Mouse (Mus musculus) MEL (cell line): Measurements from ENCODE around the gene Gtsf1l. TPM values are rescaled to one million over a fixed set of nuclear protein-coding genes. Genes with fewer than 3 reads are reported as not detected.

Source experiments
- DNase-seq: peaks from one replicate; pipeline ENCODE4 v3.0.0; 2011; ENCODE audit warnings: low read depth, low spot score
- H3K27ac ChIP-seq: 2 replicates; pipeline ENCODE4 v1.5.1; 2012; ENCODE audit warnings: low read depth, mild to moderate bottlenecking, control low read depth, low read length, moderate library complexity; ENCODE audit not compliant: control insufficient read depth
- H3K27me3 ChIP-seq, 2 experiments: fragments of 150-350 bp in 1 of 2; sonication (generic) in 1 of 2; 2 replicates each; pipeline ENCODE4 v1.6.1; 2012; ENCODE audit warnings: low read length in 2 of 2, mild to moderate bottlenecking in 2 of 2, improper control_type of control experiment in 1 of 2, moderate library complexity in 1 of 2; ENCODE audit not compliant: insufficient read depth in 2 of 2, control insufficient read depth in 1 of 2
- H3K36me3 ChIP-seq, 2 experiments: 2 replicates each; pipeline ENCODE4 v1.6.1; 2012 to 2014; ENCODE audit warnings: low read length in 2 of 2, improper control_type of control experiment in 1 of 2, inconsistent platforms in 1 of 2, mild to moderate bottlenecking in 1 of 2; ENCODE audit not compliant: insufficient read depth in 2 of 2, control insufficient read depth in 1 of 2
- H3K4me1 ChIP-seq, 2 experiments: fragments of 150-350 bp in 1 of 2; sonication (generic) in 1 of 2; 2 replicates each; pipeline ENCODE4 v1.6.1; 2012; ENCODE audit warnings: low read length in 2 of 2, improper control_type of control experiment in 1 of 2, mild to moderate bottlenecking in 1 of 2; ENCODE audit not compliant: insufficient read depth in 2 of 2, control insufficient read depth in 1 of 2
- H3K4me3 ChIP-seq, 2 experiments: fragments of 150-350 bp in 1 of 2; sonication (generic) in 1 of 2; 2 replicates each; pipeline ENCODE4 v1.5.1; 2012; ENCODE audit warnings: low read depth in 2 of 2, low read length in 2 of 2, mild to moderate bottlenecking in 2 of 2, moderate library complexity in 2 of 2, control low read depth in 1 of 2, improper control_type of control experiment in 1 of 2; ENCODE audit not compliant: control insufficient read depth in 1 of 2, insufficient read depth in 1 of 2
- H3K79me2 ChIP-seq: 2 replicates; pipeline ENCODE4 v1.6.1; 2012; ENCODE audit warnings: mild to moderate bottlenecking, low read length, moderate library complexity; ENCODE audit not compliant: control insufficient read depth, poor library complexity, insufficient read depth
- H3K9ac ChIP-seq: 2 replicates; pipeline ENCODE4 v1.6.1; 2012; ENCODE audit warnings: low read depth, mild to moderate bottlenecking, control low read depth, low read length, moderate library complexity; ENCODE audit not compliant: control insufficient read depth, poor library complexity, severe bottlenecking
- H3K9me3 ChIP-seq: fragments of 150-350 bp; sonication (generic); replicated peaks from 2 replicates; pipeline ENCODE4 v1.6.1; 2012; ENCODE audit warnings: mild to moderate bottlenecking, low read length, improper control_type of control experiment, moderate library complexity; ENCODE audit not compliant: insufficient read depth
- BHLHE40 ChIP-seq: IDR thresholded peaks from 2 replicates; pipeline ENCODE4 v1.6.1; 2012; ENCODE audit warnings: low read depth, mild to moderate bottlenecking, inconsistent platforms, low read length, improper control_type of control experiment, borderline replicate concordance
- CHD2 ChIP-seq: IDR thresholded peaks from 2 replicates; pipeline ENCODE4 v1.6.1; 2011; ENCODE audit warnings: low read length, improper control_type of control experiment
- E2F4 ChIP-seq: IDR thresholded peaks from 2 replicates; pipeline ENCODE4 v1.6.1; 2011; ENCODE audit warnings: low read depth, low read length, improper control_type of control experiment, borderline replicate concordance
- EP300 ChIP-seq, 2 experiments: IDR thresholded peaks; 2 replicates each; pipeline ENCODE4 v1.6.1; 2011; ENCODE audit warnings: improper control_type of control experiment in 2 of 2, low read length in 2 of 2, low read depth in 1 of 2, mild to moderate bottlenecking in 1 of 2
- ETS1 ChIP-seq: IDR thresholded peaks from 2 replicates; pipeline ENCODE4 v1.6.1; 2012; ENCODE audit warnings: low read depth, mild to moderate bottlenecking, inconsistent platforms, low read length, improper control_type of control experiment, moderate library complexity
- GABPA ChIP-seq: IDR thresholded peaks from 2 replicates; pipeline ENCODE4 v1.6.1; 2012; ENCODE audit warnings: low read depth, mild to moderate bottlenecking, inconsistent platforms, low read length, improper control_type of control experiment, moderate library complexity
- KAT2A ChIP-seq: conservative IDR thresholded peaks from 2 replicates; pipeline ENCODE4 v1.6.1; 2012; ENCODE audit warnings: low read depth, low read length, improper control_type of control experiment, inconsistent platforms
- MAFK ChIP-seq: IDR thresholded peaks from 2 replicates; pipeline ENCODE4 v1.6.1; 2011; ENCODE audit warnings: low read depth, mild to moderate bottlenecking, low read length, improper control_type of control experiment, borderline replicate concordance
- MAX ChIP-seq: IDR thresholded peaks from 2 replicates; pipeline ENCODE4 v1.6.1; 2011; ENCODE audit warnings: low read length, improper control_type of control experiment
- MXI1 ChIP-seq: IDR thresholded peaks from 2 replicates; pipeline ENCODE4 v1.6.1; 2011; ENCODE audit warnings: mild to moderate bottlenecking, low read depth, low read length, improper control_type of control experiment
- MYB ChIP-seq: IDR thresholded peaks from 2 replicates; pipeline ENCODE4 v1.6.1; 2011; ENCODE audit warnings: mild to moderate bottlenecking, low read depth, low read length, improper control_type of control experiment
- NRF1 ChIP-seq: IDR thresholded peaks from 2 replicates; pipeline ENCODE4 v1.6.1; 2014; ENCODE audit warnings: low read depth, mild to moderate bottlenecking, inconsistent platforms, low read length, improper control_type of control experiment, moderate library complexity; ENCODE audit not compliant: poor library complexity, insufficient read depth, severe bottlenecking
- POLR2A ChIP-seq, 2 experiments: IDR thresholded peaks; 2 replicates each; pipeline ENCODE4 v1.6.1; 2011 to 2012; ENCODE audit warnings: low read length in 2 of 2, mild to moderate bottlenecking in 2 of 2, control low read depth in 1 of 2, improper control_type of control experiment in 1 of 2, low read depth in 1 of 2, moderate library complexity in 1 of 2; ENCODE audit not compliant: control insufficient read depth in 1 of 2, insufficient read depth in 1 of 2, poor library complexity in 1 of 2
- POLR2AphosphoS2 ChIP-seq: IDR thresholded peaks from 2 replicates; pipeline ENCODE4 v1.6.1; 2011; ENCODE audit warnings: low read length, improper control_type of control experiment
- RAD21 ChIP-seq: IDR thresholded peaks from 2 replicates; pipeline ENCODE4 v1.6.1; 2011; ENCODE audit warnings: mild to moderate bottlenecking, low read depth, low read length, improper control_type of control experiment
- RCOR1 ChIP-seq: IDR thresholded peaks from 2 replicates; pipeline ENCODE4 v1.6.1; 2012; ENCODE audit warnings: low read depth, mild to moderate bottlenecking, inconsistent platforms, low read length, improper control_type of control experiment
- SIN3A ChIP-seq: IDR thresholded peaks from 2 replicates; pipeline ENCODE4 v1.6.1; 2012; ENCODE audit warnings: low read length, improper control_type of control experiment, inconsistent platforms
- TAL1 ChIP-seq: IDR thresholded peaks from 2 replicates; pipeline ENCODE4 v1.6.1; 2012; ENCODE audit warnings: mild to moderate bottlenecking, inconsistent platforms, low read length, moderate library complexity, mixed read lengths
- TBP ChIP-seq: IDR thresholded peaks from 2 replicates; pipeline ENCODE4 v1.8.0; 2011; ENCODE audit warnings: low read depth, low read length, improper control_type of control experiment
- UBTF ChIP-seq: IDR thresholded peaks from 2 replicates; pipeline ENCODE4 v1.6.1; 2012; ENCODE audit warnings: low read depth, mild to moderate bottlenecking, inconsistent platforms, low read length, improper control_type of control experiment, moderate library complexity, borderline replicate concordance; ENCODE audit not compliant: insufficient read depth
- ZMIZ1 ChIP-seq: IDR thresholded peaks from 2 replicates; pipeline ENCODE4 v1.6.1; 2012; ENCODE audit warnings: low read depth, mild to moderate bottlenecking, inconsistent platforms, low read length, improper control_type of control experiment, moderate library complexity
- polyA plus RNA-seq, 2 experiments: library from polyadenylated mRNA; stranded (reverse) in 1 of 2; unstranded in 1 of 2; fragments of >175 nt in 1 of 2; fragments of >200 nt in 1 of 2; gene quantifications; 2 replicates each; pipeline versions ENCODE4 v1.2.1 to v1.2.4; 2012; ENCODE audit warnings: low replicate concordance in 2 of 2, low read depth in 1 of 2; ENCODE audit not compliant: insufficient read length in 2 of 2, insufficient read depth in 1 of 2, missing spikeins in 1 of 2
- total RNA-seq: library from RNA; depleted of rRNA; stranded (reverse); fragments of 300-350 nt; gene quantifications from 2 replicates; pipeline ENCODE4 v1.2.3, GENCODE M21; 2012

Gtsf1l gene
- total and polyA plus RNA-seq, 3 experiments: not detected

DNA sequence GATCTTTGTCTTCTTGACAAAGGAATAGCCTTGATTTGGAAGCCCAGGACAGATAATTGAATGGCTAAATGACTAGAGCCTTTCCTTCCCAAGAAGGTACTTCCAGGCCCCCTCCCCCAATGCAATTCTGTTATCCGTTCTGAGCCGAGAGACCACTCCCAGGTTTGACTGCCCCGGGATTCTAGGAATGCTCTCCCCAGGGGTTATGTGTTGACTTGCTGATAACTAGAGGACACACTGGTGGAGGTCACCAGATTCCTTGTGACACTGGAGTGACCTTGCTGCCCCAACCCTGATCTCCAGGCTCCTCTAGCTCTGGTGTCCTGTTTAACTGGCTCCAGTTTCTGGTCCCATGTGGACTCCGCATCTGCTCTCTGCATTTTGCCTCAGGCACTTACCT, 35.6 kb downstream of the Gtsf1l start:
- Histone ChIP-seq H3K27ac (no peak overlapping the region), H3K4me1 (peaks cover 0 to 16% of the 10 kb centered on the region in 2 experiments; a peak in 2 of 4 replicates), H3K9ac (no peak overlapping the region), H3K79me2 (peaks cover 27% of the 10 kb centered on the region), H3K4me3 (no peak overlapping the region), H3K27me3 (no peaks in the 10 kb centered on the region), H3K9me3 (no peaks in the 10 kb centered on the region), H3K36me3 (peaks cover 0 to 15% of the 10 kb centered on the region in 2 experiments; a peak in 2 of 4 replicates)
- DNase-seq: no peak
- TF ChIP-seq SIN3A (no peak), MAX (no peak), MXI1 (no peak), BHLHE40 (no peak), CHD2 (no peak), RAD21 (no peak), RCOR1 (no peak), POLR2A (IDR thresholded peaks at IDR 0.05; ENCODE audit: control insufficient read depth in 1 of 2, insufficient read depth in 1 of 2, low read depth in 1 of 2, low read length in 2 of 2, poor library complexity in 1 of 2) (no peak), TAL1 (no peak), MAFK (no peak), TBP (no peak), KAT2A (no peak), UBTF (no peak), ETS1 (no peak), ZMIZ1 (no peak), GABPA (no peak), NRF1 (no peak), EP300 (IDR thresholded peaks at IDR 0.05; ENCODE audit: low read depth in 1 of 2, low read length in 2 of 2) (no peak), E2F4 (no peak)

GRCm38 (mm10) chr2:163051691-163052090, 36.0 kb downstream of the Gtsf1l start:
- H3K9me3 ChIP-seq: no peaks in the 10 kb centered on the region
- peaks cover 0 to 15% of the 10 kb centered on the region in 2 experiments; a peak in 2 of 4 replicates for H3K4me1 ChIP-seq
- H3K27ac ChIP-seq: no peak overlapping the region
- peaks cover 23% of the 10 kb centered on the region for H3K79me2 ChIP-seq
- no peak for TF ChIP-seq TBP
- TF ChIP-seq RCOR1: no peak
- TF ChIP-seq EP300 (IDR thresholded peaks at IDR 0.05; ENCODE audit: low read depth in 1 of 2, low read length in 2 of 2): no peak
- no peak for TF ChIP-seq MYB
- TF ChIP-seq POLR2AphosphoS2: no peak
- no peak for TF ChIP-seq CHD2
- TF ChIP-seq MAX: no peak
- no peak for TF ChIP-seq TAL1
- TF ChIP-seq KAT2A: no peak
- no peak overlapping the region for H3K4me3 ChIP-seq
- peaks cover 0 to 12% of the 10 kb centered on the region in 2 experiments; a peak in 2 of 4 replicates for H3K36me3 ChIP-seq
- no peak for DNase-seq
- no peak overlapping the region for H3K9ac ChIP-seq
- H3K27me3 ChIP-seq: no peaks in the 10 kb centered on the region
